34 mouse cellular contexts compared by ENCODE assay signal in genomic region chr13:105503657-105504056, GRCm38 (mm10).
"Had no signal": no experiment of that assay in that cellular context is flagged by ENCODE, and none has a peak within 500 bp of the region (broad histone marks: within the 10 kb centered on the region; RNA-seq: fewer than 3 reads in every experiment).

No protein-coding gene starts in this region.

- H3K4me1 ChIP-seq: heart, embryonic 12.5 days; heart, embryonic 13.5 days; heart, embryonic 15.5 days; hindbrain, embryonic 10.5 days; hindbrain, embryonic 12.5 days; hindbrain, embryonic 13.5 days; hindbrain, embryonic 15.5 days; intestine, embryonic 15.5 days; kidney, embryonic 15.5 days had no signal

- H3K36me3 ChIP-seq: heart, embryonic 12.5 days; heart, embryonic 13.5 days; heart, embryonic 15.5 days; hindbrain, embryonic 10.5 days; hindbrain, embryonic 12.5 days; hindbrain, embryonic 13.5 days; hindbrain, embryonic 15.5 days; intestine, embryonic 15.5 days; kidney, embryonic 15.5 days had no signal

- H3K9ac ChIP-seq: heart, embryonic 12.5 days; heart, embryonic 13.5 days; heart, embryonic 15.5 days; hindbrain, embryonic 12.5 days; hindbrain, embryonic 13.5 days; hindbrain, embryonic 14.5 days; hindbrain, embryonic 15.5 days; intestine, embryonic 15.5 days; kidney, embryonic 15.5 days had no signal

- H3K27me3 ChIP-seq: heart, embryonic 12.5 days; heart, embryonic 13.5 days; heart, embryonic 15.5 days; hindbrain, embryonic 12.5 days; hindbrain, embryonic 13.5 days; hindbrain, embryonic 15.5 days; intestine, embryonic 15.5 days; kidney, embryonic 15.5 days had no signal

- H3K9me3 ChIP-seq: heart, embryonic 13.5 days; heart, embryonic 15.5 days; hindbrain, embryonic 10.5 days; hindbrain, embryonic 12.5 days; hindbrain, embryonic 13.5 days; hindbrain, embryonic 15.5 days; intestine, embryonic 15.5 days; kidney, embryonic 15.5 days had no signal

- H3K4me3 ChIP-seq: heart, embryonic 12.5 days; heart, embryonic 13.5 days; heart, embryonic 15.5 days; hindbrain, embryonic 10.5 days; hindbrain, embryonic 12.5 days; hindbrain, embryonic 13.5 days; hindbrain, embryonic 15.5 days; intestine, embryonic 15.5 days; kidney, embryonic 15.5 days; layer of hippocampus, adult 2 months; left cerebral cortex, adult 2 months had no signal

- H3K4me2 ChIP-seq: heart, embryonic 11.5 days; heart, embryonic 12.5 days; heart, embryonic 13.5 days; heart, embryonic 15.5 days; hindbrain, embryonic 12.5 days; hindbrain, embryonic 13.5 days; hindbrain, embryonic 14.5 days; hindbrain, embryonic 15.5 days; intestine, embryonic 15.5 days; kidney, embryonic 15.5 days had no signal

- H3K27ac ChIP-seq: heart, embryonic 13.5 days; heart, embryonic 15.5 days; hindbrain, embryonic 10.5 days; hindbrain, embryonic 12.5 days; hindbrain, embryonic 13.5 days; hindbrain, embryonic 14.5 days; hindbrain, embryonic 15.5 days; hindbrain, postnatal 0 days; intestine, embryonic 15.5 days; kidney, embryonic 15.5 days; kidney, postnatal 0 days; layer of hippocampus, adult 2 months; left cerebral cortex, adult 2 months had no signal

- ATAC-seq: hindbrain, embryonic 16.5 days; hindbrain, postnatal 0 days; inflammation-experienced regulatory T-cells, adult 6 months; intestine, embryonic 15.5 days; intestine, embryonic 16.5 days; intestine, postnatal 0 days had no signal

- DNase-seq: heart, postnatal 10 days; heart, postnatal 14 days; heart, postnatal 36 days; heart, postnatal 4 days; kidney, adult 11 months; kidney, adult 2 months; kidney, adult 8-10 months; kidney, adult 9 months; kidney, postnatal 10 days; kidney, postnatal 14 days; kidney, postnatal 25 days; kidney, postnatal 36 days; kidney, postnatal 4 days; layer of hippocampus, adult 9-11 months; layer of hippocampus, postnatal 36 days had no signal
